Mouse (Mus musculus) embryonic facial prominence, embryonic 11.5 days (tissue): ENCODE results near the gene Pold3. TPM values are rescaled to one million over a fixed set of nuclear protein-coding genes. Genes with fewer than 3 reads are reported as not detected.

ENCODE experiments used
- ATAC-seq: fragments of 200-750 bp; cut with Nextera tagmentation; replicated peaks from 2 replicates; pipeline ENCODE4 v1.8.0; 2017; ENCODE audit warnings: low read depth; ENCODE audit not compliant: insufficient number of reproducible peaks, low FRiP score, low TSS enrichment
- DNase-seq: peaks from one replicate; pipeline ENCODE4 v3.0.0-alpha.2; 2015; ENCODE audit warnings: low spot score
- H3K27ac ChIP-seq: fragments of 300-500 bp; sonication (generic); replicated peaks from 2 replicates; pipeline ENCODE4 v1.5.1; 2014; ENCODE audit warnings: mild to moderate bottlenecking, low read depth, low read length, control low read depth
- H3K27me3 ChIP-seq: fragments of 300-500 bp; sonication (generic); 2 replicates; pipeline ENCODE4 v1.6.1; 2014; ENCODE audit warnings: mild to moderate bottlenecking, low read length, moderate library complexity, mixed read lengths; ENCODE audit not compliant: control insufficient read depth, insufficient read depth
- H3K36me3 ChIP-seq: fragments of 300-500 bp; sonication (generic); replicated peaks from 2 replicates; pipeline ENCODE4 v1.6.1; 2014; ENCODE audit warnings: low read depth, mild to moderate bottlenecking, low read length, moderate library complexity, mixed read lengths; ENCODE audit not compliant: control insufficient read depth, insufficient read depth
- H3K4me1 ChIP-seq: fragments of 300-500 bp; sonication (generic); 2 replicates; pipeline ENCODE4 v1.6.1; 2014; ENCODE audit warnings: low read length, mixed read lengths; ENCODE audit not compliant: control insufficient read depth, insufficient read depth
- H3K4me2 ChIP-seq: fragments of 300-500 bp; sonication (generic); 2 replicates; pipeline ENCODE4 v1.6.1; 2014; ENCODE audit warnings: low read depth, mild to moderate bottlenecking, control low read depth, low read length, moderate library complexity
- H3K4me3 ChIP-seq: fragments of 300-500 bp; sonication (generic); 2 replicates; pipeline ENCODE4 v1.5.1; 2014; ENCODE audit warnings: low read depth, low read length, control low read depth
- H3K9ac ChIP-seq: fragments of 300-500 bp; sonication (generic); replicated peaks from 2 replicates; pipeline ENCODE4 v1.6.1; 2014; ENCODE audit warnings: mild to moderate bottlenecking, control low read depth, low read length
- H3K9me3 ChIP-seq: fragments of 300-500 bp; sonication (generic); replicated peaks from 2 replicates; pipeline ENCODE4 v1.6.1; 2016; ENCODE audit warnings: mild to moderate bottlenecking, low read length, inconsistent platforms, mixed read lengths; ENCODE audit not compliant: control insufficient read depth
- WGBS: fragments of 180-500 bp; shearing (Covaris S2); extraction: QIAGEN DNeasy Blood & Tissue Kit; methylation state at CpG from one replicate; pipeline ENCODE4 v1.1.7; 2014; 5-methylcytosine and 5-hydroxymethylcytosine counted together
- polyA plus RNA-seq: library from polyadenylated mRNA; unstranded; fragments of >200 nt; fragmentation: Nextera tagmentation; extraction: Ambion mirVana; gene quantifications from 2 replicates; pipeline ENCODE4 v1.2.1, GENCODE M21; 2014

The Pold3 gene
- polyA plus RNA-seq, 1 experiment from 2014 or later = 110 TPM

GRCm38 (mm10) chr7:100150086-100150485 is 28.7 kb upstream of the Pold3 start:
- no peak overlapping the region for H3K27ac ChIP-seq
- H3K9me3 ChIP-seq = no peaks in the 10 kb centered on the region
- H3K36me3 ChIP-seq = no peaks in the 10 kb centered on the region
- no peak for DNase-seq
- H3K9ac ChIP-seq = no peak overlapping the region
- H3K4me2 ChIP-seq = no peak overlapping the region
- WGBS = 47% methylated on average over 10 of the region's 10 CpGs
- no peak overlapping the region for H3K4me3 ChIP-seq
- no peaks in the 10 kb centered on the region for H3K27me3 ChIP-seq
- H3K4me1 ChIP-seq = no peaks in the 10 kb centered on the region
- no peak for ATAC-seq

GRCm38 (mm10) chr7:100148586-100148985 is 27.2 kb upstream of the Pold3 start:
- Histone ChIP-seq H3K9ac (no peak overlapping the region), H3K9me3 (no peaks in the 10 kb centered on the region), H3K27me3 (no peaks in the 10 kb centered on the region), H3K36me3 (no peaks in the 10 kb centered on the region), H3K4me3 (no peak overlapping the region), H3K4me2 (no peak overlapping the region), H3K27ac (no peak overlapping the region), H3K4me1 (no peaks in the 10 kb centered on the region)
- no peak for ATAC-seq
- no peak for DNase-seq
- WGBS = 88% methylated on average over 4 of the region's 4 CpGs

GRCm38 (mm10) chr7:100140591-100140990 is 19.2 kb upstream of the Pold3 start:
- Histone ChIP-seq H3K4me1 (no peaks in the 10 kb centered on the region), H3K4me3 (no peak overlapping the region), H3K27me3 (no peaks in the 10 kb centered on the region), H3K9me3 (no peaks in the 10 kb centered on the region), H3K27ac (no peak overlapping the region), H3K36me3 (no peaks in the 10 kb centered on the region), H3K4me2 (no peak overlapping the region), H3K9ac (no peak overlapping the region)
- DNase-seq (no peak), ATAC-seq (no peak)
- WGBS = 74% methylated on average over 1 of the region's 1 CpGs

GRCm38 (mm10) chr7:100138075-100138474 is 16.7 kb upstream of the Pold3 start:
- Histone ChIP-seq H3K4me3 (no peak overlapping the region), H3K9ac (no peak overlapping the region), H3K4me2 (no peak overlapping the region), H3K27ac (no peak overlapping the region), H3K9me3 (no peaks in the 10 kb centered on the region), H3K36me3 (no peaks in the 10 kb centered on the region), H3K4me1 (no peaks in the 10 kb centered on the region), H3K27me3 (no peaks in the 10 kb centered on the region)
- ATAC-seq = no peak
- WGBS = 93% methylated on average over 4 of the region's 4 CpGs
- no peak for DNase-seq

DNA sequence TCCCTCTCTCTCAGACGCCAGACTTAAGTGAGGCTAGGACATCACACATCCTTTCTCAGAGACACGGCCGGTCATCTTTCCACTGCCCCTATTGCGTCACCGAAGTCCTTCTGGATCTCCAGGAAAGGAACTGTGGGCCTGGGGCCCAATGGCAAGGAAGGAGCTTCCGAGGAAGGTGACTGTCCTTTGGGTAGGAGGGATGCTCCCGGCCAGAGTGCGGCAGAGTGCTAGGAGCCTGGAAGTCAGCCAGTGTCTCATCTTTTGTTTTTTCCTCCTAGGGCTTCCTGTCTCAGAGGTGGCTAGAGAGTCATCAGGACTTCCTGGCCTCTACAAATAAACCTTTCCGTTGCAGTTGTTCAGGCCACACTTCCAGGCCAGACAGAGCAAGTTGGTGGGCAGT is 15.7 kb upstream of the Pold3 start:
- H3K36me3 ChIP-seq = no peaks in the 10 kb centered on the region
- H3K27ac ChIP-seq = no peak overlapping the region
- WGBS = 79% methylated on average over 9 of the region's 9 CpGs
- no peak overlapping the region for H3K4me3 ChIP-seq
- no peak overlapping the region for H3K4me2 ChIP-seq
- DNase-seq (no peak), ATAC-seq (no peak)
- no peaks in the 10 kb centered on the region for H3K9me3 ChIP-seq
- no peaks in the 10 kb centered on the region for H3K27me3 ChIP-seq
- no peak overlapping the region for H3K9ac ChIP-seq
- no peaks in the 10 kb centered on the region for H3K4me1 ChIP-seq

- Histone ChIP-seq H3K9me3 (no peaks in the 10 kb centered on the region), H3K27ac (no peak overlapping the region), H3K4me1 (no peaks in the 10 kb centered on the region), H3K4me2 (no peak overlapping the region), H3K36me3 (no peaks in the 10 kb centered on the region), H3K27me3 (no peaks in the 10 kb centered on the region), H3K9ac (no peak overlapping the region), H3K4me3 (no peak overlapping the region)
- DNase-seq (no peak), ATAC-seq (no peak)
- WGBS = 71% methylated on average over 1 of the region's 1 CpGs
Observed at GRCm38 (mm10) chr7:100132379-100132778, 11.0 kb upstream of the Pold3 start.

GRCm38 (mm10) chr7:100130592-100130991 is 9.2 kb upstream of the Pold3 start:
- no peak for DNase-seq
- Histone ChIP-seq H3K9me3 (no peaks in the 10 kb centered on the region), H3K4me1 (no peaks in the 10 kb centered on the region), H3K36me3 (no peaks in the 10 kb centered on the region), H3K9ac (no peak overlapping the region), H3K4me3 (no peak overlapping the region), H3K27ac (no peak overlapping the region), H3K4me2 (no peak overlapping the region), H3K27me3 (no peaks in the 10 kb centered on the region)
- WGBS = 76% methylated on average over 6 of the region's 6 CpGs
- ATAC-seq = no peak

GRCm38 (mm10) chr7:100128262-100129041 is 7.1 kb upstream of the Pold3 start:
- no peak overlapping the region for H3K9ac ChIP-seq
- no peaks in the 10 kb centered on the region for H3K27me3 ChIP-seq
- H3K4me1 ChIP-seq = no peaks in the 10 kb centered on the region
- no peak for ATAC-seq
- H3K36me3 ChIP-seq = no peaks in the 10 kb centered on the region
- 89% methylated on average over 7 of the region's 7 CpGs for WGBS
- H3K4me2 ChIP-seq = no peak overlapping the region
- no peak overlapping the region for H3K27ac ChIP-seq
- H3K4me3 ChIP-seq = no peak overlapping the region
- H3K9me3 ChIP-seq = no peaks in the 10 kb centered on the region
- DNase-seq = no peak
